Mouse (Mus musculus): ENCODE results near the gene Tlr5. TPM values are rescaled to one million over a fixed set of nuclear protein-coding genes. Genes with fewer than 3 reads are reported as not detected.
A peak's percentile ranks its signal among the peaks of the same experiment; 100 is the strongest.

Gene Tlr5
- polyA plus RNA-seq, 1 experiment from 2014 or later: 0.40 TPM

DNA sequence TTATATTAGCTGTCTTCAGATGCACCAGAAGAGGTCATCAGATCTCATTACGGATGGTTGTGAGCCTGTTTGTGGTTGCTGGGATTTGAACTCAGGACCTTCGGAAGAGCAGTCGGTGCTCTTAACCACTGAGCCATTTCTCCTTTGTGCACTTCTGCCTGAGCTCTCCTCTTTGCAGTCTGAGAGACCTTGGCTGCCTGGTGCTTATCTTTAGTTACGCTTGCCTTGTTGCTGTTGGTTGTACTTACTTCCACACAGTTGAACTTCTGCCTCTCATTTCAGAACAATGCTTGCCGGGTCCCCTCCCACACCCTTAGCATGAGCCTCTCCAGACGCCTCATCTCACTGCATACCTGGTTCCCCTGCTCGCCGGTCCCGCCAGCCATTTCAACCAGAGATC, 14.1 kb downstream of the Tlr5 start:
- Histone ChIP-seq H3K9ac (no peak overlapping the region), H3K27ac (no peak overlapping the region), H3K4me2 (no peak overlapping the region), H3K36me3 (no peaks in the 10 kb centered on the region), H3K27me3 (no peaks in the 10 kb centered on the region), H3K4me3 (replicated peaks) (no peak overlapping the region), H3K9me3 (replicated peaks) (no peaks in the 10 kb centered on the region), H3K4me1 (replicated peaks) (no peaks in the 10 kb centered on the region)
- whole genome bisulfite sequencing (ENCODE audit: insufficient replicate concordance): 69% methylated on average over 9 of the region's 9 CpGs
- DNase-seq (no peak), ATAC-seq (ENCODE audit: low read depth) (no peak)

DNA sequence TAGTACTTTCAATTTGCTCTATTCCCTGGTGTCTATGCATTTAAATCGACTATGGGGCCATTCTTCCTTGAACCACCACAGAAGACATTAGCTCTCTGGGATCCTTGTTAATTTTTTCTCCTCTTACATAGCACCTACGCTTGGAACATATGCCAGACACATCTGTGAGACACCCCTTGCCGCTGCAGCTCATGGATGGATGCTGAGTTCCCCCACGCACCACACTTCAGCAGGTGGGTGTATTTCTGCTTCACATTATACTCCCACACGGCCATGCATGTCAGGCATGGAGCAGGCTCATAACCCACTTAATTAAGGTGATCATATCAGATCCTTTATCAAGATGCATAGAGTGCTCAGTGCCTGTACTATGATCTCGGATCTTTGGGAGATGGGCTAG, 17.7 kb downstream of the Tlr5 start:
- H3K4me2 ChIP-seq: no peak overlapping the region
- no peak overlapping the region for H3K4me3 ChIP-seq (replicated peaks)
- ATAC-seq (ENCODE audit: low read depth): no peak
- no peak for DNase-seq
- H3K27me3 ChIP-seq: no peaks in the 10 kb centered on the region
- no peak overlapping the region for H3K27ac ChIP-seq
- no peak overlapping the region for H3K9ac ChIP-seq
- no peaks in the 10 kb centered on the region for H3K4me1 ChIP-seq (replicated peaks)
- WGBS (ENCODE audit: insufficient replicate concordance): 67% methylated on average over 6 of the region's 6 CpGs
- H3K9me3 ChIP-seq (replicated peaks): no peaks in the 10 kb centered on the region
- H3K36me3 ChIP-seq: no peaks in the 10 kb centered on the region

- no peak overlapping the region for H3K4me3 ChIP-seq (replicated peaks)
Measured at GRCm38 (mm10) chr1:182974826-182975225, 20.2 kb downstream of the Tlr5 start.

GRCm38 (mm10) chr1:182980702-182981101, 26.1 kb downstream of the Tlr5 start:
- Histone ChIP-seq H3K4me1 (replicated peaks) (peaks cover 9% of the 10 kb centered on the region), H3K27ac (no peak overlapping the region), H3K4me2 (no peak overlapping the region), H3K9me3 (replicated peaks) (no peaks in the 10 kb centered on the region), H3K27me3 (no peaks in the 10 kb centered on the region), H3K36me3 (no peaks in the 10 kb centered on the region), H3K9ac (no peak overlapping the region), H3K4me3 (replicated peaks) (no peak overlapping the region)
- DNase-seq (no peak), ATAC-seq (ENCODE audit: low read depth) (no peak)
- WGBS (ENCODE audit: insufficient replicate concordance): 60% methylated on average over 6 of the region's 6 CpGs

More at GRCm38 (mm10) chr1:182974826-182975225, 20.2 kb downstream of the Tlr5 start:
- no peak overlapping the region for H3K9ac ChIP-seq
- DNase-seq (no peak), ATAC-seq (ENCODE audit: low read depth) (no peak)
- H3K4me2 ChIP-seq: no peak overlapping the region
- no peak overlapping the region for H3K27ac ChIP-seq
- H3K4me1 ChIP-seq (replicated peaks): no peaks in the 10 kb centered on the region
- 63% methylated on average over 14 of the region's 14 CpGs for WGBS (ENCODE audit: insufficient replicate concordance)
- no peaks in the 10 kb centered on the region for H3K36me3 ChIP-seq
- no peaks in the 10 kb centered on the region for H3K9me3 ChIP-seq (replicated peaks)
- H3K27me3 ChIP-seq: no peaks in the 10 kb centered on the region

DNA sequence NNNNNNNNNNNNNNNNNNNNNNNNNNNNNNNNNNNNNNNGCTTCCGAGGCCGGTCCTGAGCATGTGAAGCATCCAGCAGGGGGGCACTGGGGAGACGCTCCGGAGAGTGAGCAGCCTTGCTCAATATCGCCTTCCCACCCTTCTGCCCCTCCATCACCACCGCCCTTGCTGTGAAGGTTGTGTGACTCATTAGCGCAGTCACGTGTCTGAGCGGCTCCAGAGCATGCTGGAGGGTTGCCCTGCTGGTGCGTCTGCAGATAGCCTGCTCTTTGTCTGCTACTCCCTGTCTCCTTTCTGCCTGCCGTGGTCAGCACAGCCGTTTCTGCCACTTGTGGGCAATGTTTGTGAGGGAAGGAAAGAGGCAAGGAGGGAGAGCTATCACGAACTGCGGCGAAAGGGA, 28.4 kb downstream of the Tlr5 start:
- ATAC-seq (ENCODE audit: low read depth): peak; percentile 92
- WGBS (ENCODE audit: insufficient replicate concordance): under 1% methylated on average over 13 of the region's 15 CpGs

GRCm38 (mm10) chr1:182983496-182984127, 29.0 kb downstream of the Tlr5 start:
- no peaks in the 10 kb centered on the region for H3K27me3 ChIP-seq
- H3K27ac ChIP-seq: no peak overlapping the region
- no peaks in the 10 kb centered on the region for H3K36me3 ChIP-seq
- H3K4me3 ChIP-seq (replicated peaks): no peak overlapping the region
- H3K9ac ChIP-seq: no peak overlapping the region
- peaks cover 9% of the 10 kb centered on the region for H3K4me1 ChIP-seq (replicated peaks)
- H3K4me2 ChIP-seq: peak overlapping the region; percentile 46
- H3K9me3 ChIP-seq (replicated peaks): no peaks in the 10 kb centered on the region
- ATAC-seq (ENCODE audit: low read depth) (no peak), DNase-seq (no peak)
- WGBS (ENCODE audit: insufficient replicate concordance): 38% methylated on average over 14 of the region's 14 CpGs

More for the DNA sequence above, 28.4 kb downstream of the Tlr5 start:
- no peaks in the 10 kb centered on the region for H3K9me3 ChIP-seq (replicated peaks)
- H3K27ac ChIP-seq: no peak overlapping the region
- peak; percentile 60 for DNase-seq
- no peaks in the 10 kb centered on the region for H3K36me3 ChIP-seq
- no peaks in the 10 kb centered on the region for H3K27me3 ChIP-seq
- H3K4me2 ChIP-seq: peak overlapping the region; percentile 46
- peaks cover 9% of the 10 kb centered on the region for H3K4me1 ChIP-seq (replicated peaks)
- H3K4me3 ChIP-seq (replicated peaks): no peak overlapping the region; the same call in 1 of the 2 replicates
- H3K9ac ChIP-seq: no peak overlapping the region

GRCm38 (mm10) chr1:182986243-182986642, 31.7 kb downstream of the Tlr5 start:
- Histone ChIP-seq H3K4me2 (no peak overlapping the region), H3K4me1 (replicated peaks) (peaks cover 9% of the 10 kb centered on the region), H3K36me3 (no peaks in the 10 kb centered on the region), H3K4me3 (replicated peaks) (no peak overlapping the region), H3K9me3 (replicated peaks) (no peaks in the 10 kb centered on the region), H3K9ac (no peak overlapping the region), H3K27ac (no peak overlapping the region), H3K27me3 (no peaks in the 10 kb centered on the region)
- DNase-seq (no peak), ATAC-seq (ENCODE audit: low read depth) (no peak)
- WGBS (ENCODE audit: insufficient replicate concordance): 61% methylated on average over 13 of the region's 13 CpGs

GRCm38 (mm10) chr1:182986750-182987149, 32.2 kb downstream of the Tlr5 start:
- H3K27ac ChIP-seq: no peak overlapping the region
- 77% methylated on average over 11 of the region's 11 CpGs for WGBS (ENCODE audit: insufficient replicate concordance)

DNA sequence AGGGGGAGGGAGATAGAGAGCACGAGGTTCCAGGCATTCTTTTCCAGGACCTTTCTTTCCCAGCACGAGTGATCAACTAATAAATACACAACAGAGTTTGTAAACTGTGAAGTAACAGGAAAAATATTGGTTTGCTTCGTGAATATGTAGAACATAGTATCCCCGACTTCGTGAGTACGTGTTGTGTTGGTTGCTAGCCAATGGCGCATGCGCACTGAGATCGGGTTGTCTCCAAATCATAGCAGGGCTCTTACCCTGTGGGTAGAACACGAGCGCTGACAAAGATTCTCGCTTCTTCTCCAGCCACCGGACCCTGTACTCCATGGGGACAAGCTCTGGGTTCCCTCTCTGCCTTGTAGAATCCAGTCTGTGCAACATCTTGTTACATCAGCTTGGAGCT, 33.2 kb downstream of the Tlr5 start:
- Histone ChIP-seq H3K9me3 (replicated peaks) (no peaks in the 10 kb centered on the region), H3K4me1 (replicated peaks) (peaks cover 9% of the 10 kb centered on the region), H3K27me3 (no peaks in the 10 kb centered on the region), H3K4me2 (no peak overlapping the region), H3K4me3 (replicated peaks) (no peak overlapping the region), H3K9ac (no peak overlapping the region), H3K36me3 (no peaks in the 10 kb centered on the region), H3K27ac (no peak overlapping the region)
- DNase-seq (no peak), ATAC-seq (ENCODE audit: low read depth) (no peak)
- 77% methylated on average over 13 of the region's 13 CpGs for WGBS (ENCODE audit: insufficient replicate concordance)

More at GRCm38 (mm10) chr1:182986750-182987149, 32.2 kb downstream of the Tlr5 start:
- no peak overlapping the region for H3K9ac ChIP-seq
- no peaks in the 10 kb centered on the region for H3K36me3 ChIP-seq
- H3K27me3 ChIP-seq: no peaks in the 10 kb centered on the region
- no peak for DNase-seq
- no peaks in the 10 kb centered on the region for H3K9me3 ChIP-seq (replicated peaks)
- ATAC-seq (ENCODE audit: low read depth): no peak
- no peak overlapping the region for H3K4me2 ChIP-seq
- H3K4me3 ChIP-seq (replicated peaks): no peak overlapping the region
- peaks cover 9% of the 10 kb centered on the region for H3K4me1 ChIP-seq (replicated peaks)

- DNase-seq (no peak), ATAC-seq (ENCODE audit: low read depth) (no peak)
- Histone ChIP-seq H3K36me3 (no peaks in the 10 kb centered on the region), H3K27ac (no peak overlapping the region), H3K4me1 (replicated peaks) (0 out of 2 replicates have a peak, but pooled peaks cover 2% of the 10 kb centered on the region), H3K4me2 (no peak overlapping the region), H3K9ac (no peak overlapping the region), H3K4me3 (replicated peaks) (no peak overlapping the region), H3K27me3 (no peaks in the 10 kb centered on the region), H3K9me3 (replicated peaks) (no peaks in the 10 kb centered on the region)
- 43% methylated on average over 3 of the region's 3 CpGs for WGBS (ENCODE audit: insufficient replicate concordance)
Measured at GRCm38 (mm10) chr1:182988646-182989045, 34.1 kb downstream of the Tlr5 start.

DNA sequence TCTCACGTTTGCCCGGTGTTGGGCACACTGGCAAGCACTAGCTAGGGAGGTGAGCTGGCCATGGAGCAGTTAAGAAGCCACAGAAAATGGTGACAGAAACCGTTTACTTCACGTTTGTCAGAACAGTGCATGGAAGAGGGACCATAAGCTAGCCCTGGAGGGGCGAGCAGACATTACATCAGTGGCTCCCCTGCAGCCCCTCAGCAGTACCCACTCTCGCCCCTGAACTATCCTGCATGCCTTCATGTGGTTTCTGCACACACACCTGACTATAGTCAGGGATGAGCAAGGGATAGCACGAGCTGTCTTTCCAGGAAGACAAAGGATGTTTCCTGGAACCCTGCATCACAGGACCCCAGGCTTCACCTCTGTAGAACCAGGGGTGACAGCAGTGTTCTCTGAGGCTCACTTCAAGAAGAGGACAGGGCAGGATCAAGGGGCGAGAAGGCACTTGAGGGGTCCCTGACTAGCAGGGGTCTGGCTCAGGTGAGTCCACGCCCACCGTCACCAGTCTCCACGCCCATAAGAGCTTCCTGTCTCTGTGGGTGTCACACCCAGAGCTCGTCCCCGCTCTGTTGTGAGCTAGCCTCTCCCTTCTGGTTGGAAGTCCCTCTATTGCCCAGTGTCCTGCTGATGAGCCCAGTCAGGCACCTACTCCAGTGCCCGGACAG, 35.6 kb downstream of the Tlr5 start:
- Histone ChIP-seq H3K36me3 (no peaks in the 10 kb centered on the region), H3K27me3 (no peaks in the 10 kb centered on the region), H3K4me3 (replicated peaks) (no peak overlapping the region), H3K4me2 (no peak overlapping the region), H3K9me3 (replicated peaks) (no peaks in the 10 kb centered on the region), H3K27ac (no peak overlapping the region), H3K4me1 (replicated peaks) (no peaks in the 10 kb centered on the region), H3K9ac (no peak overlapping the region)
- peak; percentile 26; the same call in 1 of the 2 replicates for ATAC-seq (ENCODE audit: low read depth)
- WGBS (ENCODE audit: insufficient replicate concordance): 51% methylated on average over 14 of the region's 14 CpGs
- DNase-seq: no peak

Measured in liver, embryonic 13.5 days (tissue).